Mouse (Mus musculus) intestine, postnatal 0 days (tissue): ENCODE results near the gene Snw1. TPM values are rescaled to one million over a fixed set of nuclear protein-coding genes. Genes with fewer than 3 reads are reported as not detected.

Experiments
- ATAC-seq: fragments of 200-750 bp; cut with Nextera tagmentation; 2 replicates; pipeline ENCODE4 v1.8.0; 2017; ENCODE audit warnings: mild to moderate bottlenecking, moderate TSS enrichment, moderate library complexity
- H3K27ac ChIP-seq: fragments of 300-500 bp; sonication (generic); 2 replicates; pipeline ENCODE4 v1.5.1; 2014; ENCODE audit warnings: mild to moderate bottlenecking, low read depth, low read length, moderate library complexity
- H3K27me3 ChIP-seq: fragments of 300-500 bp; sonication (generic); replicated peaks from 2 replicates; pipeline ENCODE4 v1.6.1; 2014; ENCODE audit warnings: low read length, mixed read lengths; ENCODE audit not compliant: control insufficient read depth, insufficient read depth
- H3K36me3 ChIP-seq: fragments of 300-500 bp; sonication (generic); 2 replicates; pipeline ENCODE4 v1.6.1; 2014; ENCODE audit warnings: mild to moderate bottlenecking, moderate library complexity; ENCODE audit not compliant: control insufficient read depth, insufficient read depth
- H3K4me1 ChIP-seq: fragments of 300-500 bp; sonication (generic); replicated peaks from 2 replicates; pipeline ENCODE4 v1.6.1; 2014; ENCODE audit warnings: antibody characterized with exemption, low read length, mixed read lengths; ENCODE audit not compliant: control insufficient read depth, insufficient read depth
- H3K4me2 ChIP-seq: fragments of 300-500 bp; sonication (generic); replicated peaks from 2 replicates; pipeline ENCODE4 v1.6.1; 2014; ENCODE audit warnings: low read depth, mild to moderate bottlenecking, moderate library complexity
- H3K4me3 ChIP-seq: fragments of 300-500 bp; sonication (generic); 2 replicates; pipeline ENCODE4 v1.5.1; 2014; ENCODE audit warnings: low read depth, low read length
- H3K9ac ChIP-seq: fragments of 300-500 bp; sonication (generic); 2 replicates; pipeline ENCODE4 v1.6.1; 2014; ENCODE audit warnings: mild to moderate bottlenecking, low read depth, low read length
- H3K9me3 ChIP-seq: fragments of 300-500 bp; sonication (generic); 2 replicates; pipeline ENCODE4 v1.6.1; 2016; ENCODE audit warnings: mixed run types; ENCODE audit not compliant: control insufficient read depth
- CTCF ChIP-seq: sonication (generic); IDR thresholded peaks from 2 replicates; pipeline ENCODE4 v1.5.1; 2016; ENCODE audit warnings: low read depth, mild to moderate bottlenecking, control low read depth, antibody characterized with exemption, moderate library complexity
- WGBS: fragments of 180-500 bp; shearing (Covaris S2); extraction: QIAGEN DNeasy Blood & Tissue Kit; methylation state at CpG from one replicate; pipeline ENCODE4 v1.1.7; 2014; 5-methylcytosine and 5-hydroxymethylcytosine counted together
- polyA plus RNA-seq: library from polyadenylated mRNA; unstranded; fragments of >200 nt; fragmentation: Nextera tagmentation; extraction: Ambion mirVana; gene quantifications from 2 replicates; pipeline ENCODE4 v1.2.1, GENCODE M21; 2015

The Snw1 gene
- polyA plus RNA-seq, 1 experiment from 2014 or later, result 66.9 TPM

GRCm38 (mm10) chr12:87424516-87424915, 47.6 kb downstream of the Snw1 start:
- no peaks in the 10 kb centered on the region for H3K27me3 ChIP-seq
- H3K9ac ChIP-seq, result no peak overlapping the region
- ATAC-seq, result no peak
- peaks cover 49% of the 10 kb centered on the region for H3K36me3 ChIP-seq
- no peaks in the 10 kb centered on the region for H3K4me1 ChIP-seq
- WGBS, result 43% methylated on average over 3 of the region's 3 CpGs
- H3K27ac ChIP-seq, result no peak overlapping the region
- no peaks in the 10 kb centered on the region for H3K9me3 ChIP-seq
- no peak overlapping the region for H3K4me2 ChIP-seq
- TF ChIP-seq CTCF, result no peak
- H3K4me3 ChIP-seq, result no peak overlapping the region

- Histone ChIP-seq H3K4me3 (no peak overlapping the region), H3K27me3 (no peaks in the 10 kb centered on the region), H3K9me3 (no peaks in the 10 kb centered on the region), H3K4me1 (no peaks in the 10 kb centered on the region), H3K4me2 (no peak overlapping the region), H3K9ac (no peak overlapping the region), H3K36me3 (peaks cover 41% of the 10 kb centered on the region), H3K27ac (no peak overlapping the region)
- no peak for TF ChIP-seq CTCF
- ATAC-seq, result no peak
- 46% methylated on average over 1 of the region's 1 CpGs for WGBS
Observed at GRCm38 (mm10) chr12:87423700-87424099, 48.4 kb downstream of the Snw1 start.

- ATAC-seq, result no peak
- TF ChIP-seq CTCF, result no peak
- H3K9ac ChIP-seq, result no peak overlapping the region
- peaks cover 24% of the 10 kb centered on the region for H3K36me3 ChIP-seq
- H3K4me1 ChIP-seq, result no peaks in the 10 kb centered on the region
- 58% methylated on average over 5 of the region's 5 CpGs for WGBS
- H3K9me3 ChIP-seq, result no peaks in the 10 kb centered on the region
- H3K4me3 ChIP-seq, result no peak overlapping the region
- H3K4me2 ChIP-seq, result no peak overlapping the region
- no peaks in the 10 kb centered on the region for H3K27me3 ChIP-seq
- H3K27ac ChIP-seq, result no peak overlapping the region; the same call in 1 of the 2 replicates
Observed at GRCm38 (mm10) chr12:87421708-87422507, 50.2 kb downstream of the Snw1 start.

- Histone ChIP-seq H3K9me3 (no peaks in the 10 kb centered on the region), H3K4me1 (no peaks in the 10 kb centered on the region), H3K27me3 (no peaks in the 10 kb centered on the region), H3K4me3 (no peak overlapping the region), H3K4me2 (peak overlapping the region; percentile 22; the same call in 1 of the 2 replicates), H3K9ac (no peak overlapping the region), H3K36me3 (peaks cover 12% of the 10 kb centered on the region), H3K27ac (0 out of 2 replicates have a peak overlapping the region, but pooled peaks have one; percentile 21)
- no peak for TF ChIP-seq CTCF
- WGBS, result 47% methylated on average over 12 of the region's 12 CpGs
- no peak for ATAC-seq
Observed at GRCm38 (mm10) chr12:87419974-87420485, 52.0 kb downstream of the Snw1 start.

- H3K27me3 ChIP-seq, result no peaks in the 10 kb centered on the region
- H3K4me1 ChIP-seq, result no peaks in the 10 kb centered on the region
- no peaks in the 10 kb centered on the region for H3K9me3 ChIP-seq
- no peak overlapping the region for H3K27ac ChIP-seq
- no peak for TF ChIP-seq CTCF
- peaks cover 3% of the 10 kb centered on the region; the same call in 1 of the 2 replicates for H3K36me3 ChIP-seq
- no peak overlapping the region for H3K9ac ChIP-seq
- no peak overlapping the region for H3K4me3 ChIP-seq
- 82% methylated on average over 5 of the region's 5 CpGs for WGBS
- H3K4me2 ChIP-seq, result no peak overlapping the region
- ATAC-seq, result no peak
Observed at GRCm38 (mm10) chr12:87418921-87419320, 53.2 kb downstream of the Snw1 start.

GRCm38 (mm10) chr12:87416690-87417089, 55.4 kb downstream of the Snw1 start:
- Histone ChIP-seq H3K4me2 (no peak overlapping the region), H3K36me3 (no peaks in the 10 kb centered on the region), H3K4me3 (no peak overlapping the region), H3K27ac (no peak overlapping the region), H3K4me1 (no peaks in the 10 kb centered on the region), H3K9ac (no peak overlapping the region), H3K9me3 (no peaks in the 10 kb centered on the region), H3K27me3 (no peaks in the 10 kb centered on the region)
- TF ChIP-seq CTCF, result peak; percentile 92
- WGBS, result 33% methylated on average over 7 of the region's 7 CpGs
- peak; percentile 50 for ATAC-seq
